Mouse (Mus musculus): ENCODE results near the gene Fbxo39. TPM values are rescaled to one million over a fixed set of nuclear protein-coding genes. Genes with fewer than 3 reads are reported as not detected.

The Fbxo39 gene
- not detected for total RNA-seq (2021)
- long read RNA-seq, experiment 1: 0 reads
- long read RNA-seq, experiment 2: 0 reads

DNA sequence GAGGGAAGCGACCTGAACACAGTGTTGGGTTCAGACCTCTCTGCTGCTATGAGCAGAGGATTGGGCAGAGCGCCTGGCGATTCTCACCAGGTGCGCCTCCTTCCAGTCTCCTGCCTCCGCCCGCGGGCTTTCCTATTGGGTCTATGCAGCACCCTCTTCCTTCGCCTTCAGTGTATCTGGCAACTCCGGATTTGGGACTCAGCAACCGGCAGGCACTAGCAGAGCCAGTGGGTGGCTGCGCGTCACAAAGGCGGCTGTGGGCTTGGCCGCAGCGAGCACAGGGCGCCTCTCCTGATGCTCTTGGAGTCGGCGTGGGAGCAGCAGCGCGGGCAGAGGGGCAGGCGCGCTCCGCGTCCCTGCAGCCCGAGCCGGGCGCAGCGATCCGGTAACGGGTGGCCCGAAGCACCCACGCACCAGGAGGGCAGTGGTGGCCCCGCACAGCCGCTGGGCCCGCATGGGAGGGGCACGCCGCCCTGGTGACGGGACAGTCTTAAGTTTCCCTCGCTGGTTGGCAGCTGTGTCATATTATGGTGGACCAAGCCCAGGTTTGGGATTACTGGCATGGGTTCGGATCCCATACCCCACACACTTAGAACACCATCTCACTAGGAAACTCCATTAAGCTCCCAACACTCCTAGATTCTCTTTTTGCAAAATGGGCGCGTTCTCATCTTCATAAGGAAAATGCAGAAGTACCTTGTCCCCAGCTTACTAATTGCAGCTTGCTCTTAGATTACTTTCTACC lies at the start of gene Fbxo39:
Gene Fbxo39 (plus strand): TSS at position 294 of the 745 bp plus-strand sequence.
- DNase-seq: no peak

DNA sequence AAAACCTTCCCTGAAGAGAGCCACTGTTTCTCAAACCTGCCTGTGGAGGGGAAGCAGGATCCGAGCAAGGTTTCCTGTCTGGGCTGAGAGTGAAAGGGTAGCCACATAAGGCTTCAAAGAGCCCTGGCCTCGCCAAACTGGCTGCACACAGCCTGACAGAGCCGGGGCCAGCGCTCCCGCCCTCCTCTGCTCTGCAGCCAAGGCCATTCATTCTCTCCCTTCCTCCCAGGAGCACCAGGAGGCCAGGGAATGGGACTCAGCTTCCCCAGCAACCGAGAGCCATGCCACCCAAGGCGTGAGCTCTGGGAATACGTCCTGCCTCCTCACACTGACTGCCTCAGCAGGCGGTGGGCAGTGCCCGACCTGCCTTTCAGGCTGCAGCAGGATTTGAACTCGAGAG lies 48.8 kb upstream of the Fbxo39 start:
- DNase-seq: peak; percentile 26

DNA sequence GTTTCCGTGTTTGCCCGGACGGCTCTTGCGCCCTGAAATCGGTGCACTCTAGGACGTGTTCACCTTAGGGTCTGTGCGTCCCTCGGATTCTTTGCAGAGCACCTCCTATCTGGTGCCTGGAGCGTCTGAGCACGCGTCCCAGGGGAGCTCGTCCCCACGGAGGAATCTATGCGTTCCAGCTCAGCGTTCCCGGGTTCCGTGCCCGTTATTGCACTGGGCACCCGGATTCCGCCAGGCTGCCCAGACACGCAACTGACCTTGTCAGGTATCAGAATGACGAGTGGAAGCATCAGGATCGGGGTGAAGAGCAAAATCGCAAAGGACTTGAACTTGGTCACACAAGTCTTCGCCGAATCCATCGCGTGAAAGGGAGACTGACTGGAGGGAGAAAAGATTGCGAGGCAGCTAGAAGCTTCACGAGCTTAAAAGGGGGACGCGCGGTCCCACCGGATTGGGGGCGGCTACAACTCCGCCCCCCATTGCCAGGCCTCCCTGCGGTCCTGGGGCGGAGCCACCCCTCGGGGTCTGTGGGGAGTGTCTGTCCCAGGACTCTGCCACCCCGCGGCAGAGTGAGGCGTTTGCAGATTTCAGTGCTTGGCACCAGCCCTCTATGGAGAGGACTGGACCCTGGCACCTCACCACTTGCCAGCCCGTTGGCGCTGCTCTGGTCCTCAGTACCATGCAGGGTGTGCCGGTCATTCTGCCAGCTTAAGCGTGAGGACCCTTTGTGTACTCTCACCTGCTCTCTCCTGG lies 47.9 kb upstream of the Fbxo39 start:
- DNase-seq: peak; percentile 48

DNA sequence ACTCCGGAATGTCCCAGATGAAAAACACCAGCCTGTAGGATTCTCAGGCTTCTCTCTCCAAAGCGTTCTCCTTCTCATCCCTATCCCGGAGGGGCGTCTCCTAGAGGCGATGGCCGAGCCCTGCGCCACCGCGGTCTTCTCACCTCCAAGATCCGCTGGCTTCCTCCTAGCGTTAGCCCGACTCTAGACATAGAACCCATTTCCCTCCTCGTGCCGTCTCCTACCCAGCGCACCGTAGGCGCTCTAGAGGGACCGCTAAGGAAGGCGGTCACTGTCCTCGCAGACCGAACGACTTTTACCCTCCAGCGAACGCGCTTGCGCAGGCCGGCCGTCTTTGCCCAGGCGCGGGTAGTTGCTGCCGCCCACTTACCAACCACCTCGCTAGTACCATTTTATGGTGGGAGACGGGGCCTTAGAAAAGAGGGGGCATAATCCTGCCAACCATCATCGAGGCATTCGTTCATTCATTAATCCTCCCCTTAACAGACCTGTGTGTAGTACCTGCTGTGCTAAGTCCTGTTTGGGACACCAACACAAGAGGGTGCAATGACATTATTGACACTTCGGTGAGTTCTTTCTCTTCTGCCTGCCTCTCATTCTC lies 47.2 kb upstream of the Fbxo39 start, which contains the start of gene Slc13a5:
Gene Slc13a5 (minus strand): TSS at position 263 of the 601 bp plus-strand sequence.
- peak; percentile 14 for DNase-seq

DNA sequence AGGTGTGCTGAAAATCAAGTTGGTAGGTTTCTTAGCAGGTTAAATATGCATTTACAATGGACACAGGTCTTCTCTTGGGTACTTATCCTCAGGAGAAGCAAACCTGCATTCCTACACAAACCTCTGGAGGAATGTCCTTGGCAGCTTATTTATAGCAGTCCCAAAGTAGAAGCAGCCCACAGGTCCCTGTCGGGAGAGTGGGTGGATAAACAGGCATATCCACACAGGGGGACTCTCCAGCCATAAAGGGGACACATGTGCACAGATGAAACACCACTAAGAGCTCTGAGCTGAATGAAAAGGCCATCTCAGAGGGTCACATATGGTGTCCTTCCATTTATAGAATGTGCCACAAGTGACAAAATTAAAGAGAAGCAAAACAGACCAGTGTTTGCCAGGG lies 42.5 kb upstream of the Fbxo39 start:
- DNase-seq: no peak

DNA sequence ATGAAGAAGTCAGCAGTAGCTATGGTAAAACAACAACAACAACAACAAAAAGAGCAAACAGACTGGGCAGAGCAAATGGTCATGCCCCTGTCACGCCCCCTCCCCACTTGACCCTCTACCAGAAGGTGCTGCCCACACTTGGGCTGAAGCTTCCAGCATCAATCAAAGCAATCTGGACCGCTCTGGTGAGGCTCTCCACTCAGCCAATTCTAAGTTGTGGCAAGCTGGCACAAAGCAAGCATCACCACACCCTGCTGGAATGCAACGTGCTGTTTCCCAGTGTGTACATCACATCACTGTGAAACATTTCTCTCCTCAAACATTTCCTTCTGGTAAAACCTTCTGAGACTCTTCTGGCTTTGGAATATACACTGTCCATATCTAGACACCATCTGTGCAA lies 40.9 kb upstream of the Fbxo39 start:
- DNase-seq: no peak

DNA sequence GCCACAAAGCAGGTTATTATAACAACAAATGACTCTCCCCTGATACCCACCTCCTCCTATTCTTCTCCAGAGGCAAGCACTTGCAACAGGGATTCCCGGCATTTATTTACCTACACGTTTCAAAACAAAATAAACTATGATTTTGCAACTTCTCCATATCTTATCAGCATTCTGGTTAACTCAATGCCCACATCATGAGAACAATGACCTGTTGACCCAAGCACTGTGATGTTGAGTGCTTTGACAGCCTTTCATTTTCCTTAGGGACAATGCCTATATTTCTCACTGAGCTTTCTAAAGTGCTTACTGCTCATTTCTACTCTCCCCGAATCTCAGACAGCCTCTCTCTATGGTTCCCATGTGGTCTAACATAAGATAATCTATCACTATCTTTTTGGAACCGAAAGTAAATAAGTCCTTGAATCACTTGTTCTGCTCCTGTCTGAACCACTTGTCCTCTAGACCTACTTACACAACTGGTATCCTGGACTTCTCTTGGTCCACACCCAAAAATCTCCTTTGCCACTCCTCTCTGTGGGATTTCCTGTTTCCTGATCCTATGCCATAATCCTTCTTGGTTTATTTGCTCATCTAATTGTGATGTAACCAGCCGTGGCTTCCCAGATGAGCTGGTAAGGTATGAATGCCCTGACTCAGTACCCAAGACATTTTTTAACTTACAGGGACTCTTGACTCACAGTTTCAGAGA lies 32.9 kb upstream of the Fbxo39 start:
- DNase-seq: no peak

DNA sequence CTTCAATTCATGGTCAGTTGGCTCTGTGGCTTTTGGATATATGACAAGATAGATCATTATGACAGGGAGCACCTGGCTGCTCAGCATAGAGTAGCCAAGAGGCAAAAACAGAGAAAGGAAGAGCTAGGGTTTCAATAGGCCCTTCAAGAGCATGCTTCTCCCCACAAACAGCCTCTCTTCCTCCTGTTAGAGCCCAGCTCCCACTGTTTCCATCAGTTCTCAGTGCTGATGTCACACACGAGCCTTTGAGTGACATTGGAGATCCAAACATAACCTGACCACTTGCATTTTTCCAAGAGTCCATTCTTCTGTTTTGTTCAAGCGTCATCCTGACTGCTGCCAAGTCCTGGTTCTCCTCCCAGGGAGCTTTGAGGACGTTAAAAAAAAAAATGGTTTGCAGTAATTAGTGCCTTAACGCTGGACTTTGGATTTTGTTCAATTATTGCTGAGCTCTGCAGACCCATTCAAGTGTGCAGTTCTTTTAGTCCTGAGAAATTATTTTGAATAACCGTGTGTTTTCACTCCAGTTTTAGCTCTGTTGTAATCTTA lies 32.3 kb upstream of the Fbxo39 start:
- no peak for DNase-seq

DNA sequence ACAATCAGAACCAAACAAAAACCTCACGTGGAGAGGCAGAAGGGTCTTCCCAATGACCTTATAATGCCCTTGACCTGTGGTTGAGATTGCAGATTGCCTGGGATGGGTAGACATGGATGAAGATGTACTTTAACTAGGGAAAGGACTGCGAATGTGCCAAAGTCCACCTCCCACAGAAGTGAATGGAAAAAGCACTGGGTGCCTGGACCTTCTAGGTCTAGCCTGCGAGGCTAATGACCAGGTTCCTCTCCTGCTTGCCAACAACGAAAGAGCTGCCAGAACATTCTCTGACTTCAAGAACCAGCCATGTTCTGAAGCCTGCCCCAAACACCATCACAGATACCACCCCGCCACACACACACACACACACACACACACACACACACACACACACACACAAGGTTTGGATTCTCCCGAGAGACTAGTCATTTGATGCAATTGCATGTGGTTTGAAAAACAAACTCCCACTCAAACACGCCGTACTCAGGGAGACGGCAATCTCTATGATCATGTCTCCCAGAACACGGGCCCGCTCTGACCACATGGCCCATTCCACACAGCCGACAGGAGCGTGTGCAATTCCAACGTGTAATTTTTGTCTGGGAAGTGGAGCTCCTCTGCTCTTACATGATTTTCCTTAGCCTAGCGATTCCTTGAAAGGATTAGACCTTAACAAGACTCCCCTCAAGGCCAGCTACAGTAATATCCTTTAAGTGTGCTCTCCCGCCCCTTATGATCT lies 30.6 kb upstream of the Fbxo39 start:
- no peak for DNase-seq

DNA sequence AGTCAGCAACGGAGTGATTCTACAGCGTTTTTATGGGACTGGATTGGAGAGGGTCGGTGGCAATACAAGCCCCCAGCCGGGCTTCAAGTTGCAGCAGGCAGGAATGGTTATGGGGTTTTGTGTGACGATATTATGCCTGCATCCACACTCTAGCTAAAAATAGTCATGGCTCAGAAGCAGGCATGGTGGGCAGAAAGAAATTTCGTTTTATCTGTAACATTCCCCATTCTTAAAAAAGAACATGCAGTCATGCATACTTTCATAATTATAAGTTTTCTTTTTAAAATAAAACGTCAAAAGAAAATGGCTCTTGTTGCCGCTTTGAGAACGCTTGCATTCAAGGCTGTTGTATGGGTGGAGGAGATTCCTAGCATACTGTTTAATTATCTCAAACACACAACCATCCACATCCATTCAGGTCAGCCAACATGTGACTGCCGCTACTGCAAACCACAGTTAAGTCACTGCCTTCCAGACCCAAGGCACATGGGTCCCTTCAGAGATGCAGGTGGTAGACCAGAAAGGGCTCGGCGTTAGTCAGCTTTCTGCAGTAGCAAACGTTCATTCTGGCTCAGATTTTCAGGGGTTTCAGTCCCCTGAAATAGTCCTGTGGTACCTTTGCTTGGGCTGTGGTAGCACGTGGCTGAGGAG lies 29.6 kb upstream of the Fbxo39 start:
- DNase-seq: no peak

DNA sequence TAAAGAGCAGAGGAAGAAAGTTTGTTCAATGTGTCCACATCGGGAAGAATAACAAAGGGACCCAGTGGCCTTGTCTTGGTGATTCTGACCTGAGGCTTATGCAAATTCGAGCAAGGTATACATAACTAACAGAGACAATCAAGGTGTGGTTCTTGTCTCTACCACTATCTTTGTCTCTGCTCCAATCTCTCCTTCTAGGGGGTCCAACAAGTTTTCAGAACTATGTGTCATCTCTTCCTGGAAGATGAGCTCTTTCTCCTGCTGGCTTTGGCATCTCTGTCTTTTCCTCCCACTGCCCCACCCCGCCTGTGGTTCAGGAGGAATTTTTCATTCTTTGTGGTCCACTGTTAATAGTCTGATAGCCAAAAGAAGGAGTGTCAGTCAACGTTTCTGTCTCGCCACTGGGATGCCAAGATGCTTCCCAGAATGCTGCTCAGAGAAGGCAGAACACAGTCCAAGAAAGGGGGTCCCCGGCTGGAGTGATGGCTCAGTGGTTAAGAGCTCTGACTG lies 28.2 kb upstream of the Fbxo39 start:
- DNase-seq: no peak

DNA sequence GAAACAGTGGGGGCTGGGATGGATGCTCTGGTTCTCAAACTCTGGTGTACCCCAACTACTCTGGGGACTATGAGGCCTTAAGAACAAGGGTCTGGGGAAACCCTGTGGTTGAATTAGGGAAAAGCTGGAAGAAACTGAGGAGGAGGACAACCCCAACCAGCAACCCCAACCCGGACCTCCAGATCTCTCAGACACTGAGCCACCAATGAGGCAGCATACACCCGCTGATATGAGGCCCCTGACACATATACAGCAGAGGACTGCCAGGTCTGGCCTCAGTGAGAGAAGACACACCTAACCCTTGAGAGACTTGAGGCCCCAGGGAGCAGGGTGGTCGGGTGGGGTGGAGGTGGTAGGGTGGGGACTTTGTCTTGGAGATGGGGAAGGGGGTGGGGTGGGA lies 27.6 kb upstream of the Fbxo39 start:
- no peak for DNase-seq

DNA sequence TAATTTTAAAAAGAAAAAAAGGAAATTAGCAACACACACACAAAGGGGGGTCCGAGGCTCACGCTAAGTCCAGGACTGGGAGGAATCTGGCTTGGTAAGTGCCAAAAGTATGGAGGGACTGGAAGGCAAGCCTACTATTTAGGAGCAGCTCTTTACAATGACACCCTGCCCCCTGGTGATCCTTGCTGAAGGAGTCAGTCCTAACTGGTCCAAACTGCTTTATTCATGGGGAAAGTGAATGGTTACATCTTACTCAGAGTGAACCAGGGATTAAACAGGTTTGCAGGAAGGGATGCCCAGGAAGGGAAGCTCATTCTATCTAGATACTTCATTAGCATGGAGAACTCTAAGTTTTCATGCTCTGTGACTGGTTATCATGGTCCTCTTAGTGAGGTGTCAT lies 27.1 kb upstream of the Fbxo39 start:
- DNase-seq: no peak

DNA sequence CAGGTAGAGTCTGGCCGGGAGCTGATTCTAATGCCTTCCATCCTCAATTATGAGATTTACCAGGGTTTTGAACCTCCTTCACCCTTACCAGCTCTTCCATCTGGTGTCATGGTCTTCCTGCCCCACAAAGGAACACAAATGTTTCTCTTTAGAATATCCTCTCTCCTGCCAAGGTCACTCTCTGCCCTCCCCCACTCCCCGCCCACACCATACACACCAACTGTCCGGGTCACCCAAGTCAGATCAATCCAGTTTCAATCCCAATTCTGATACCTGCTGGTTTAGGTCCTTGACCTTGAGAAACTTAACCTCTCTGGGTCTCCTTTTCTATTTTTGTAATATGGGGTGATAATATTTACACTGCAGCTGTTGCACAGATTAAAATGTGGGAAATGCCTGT lies 26.7 kb upstream of the Fbxo39 start:
- no peak for DNase-seq

DNA sequence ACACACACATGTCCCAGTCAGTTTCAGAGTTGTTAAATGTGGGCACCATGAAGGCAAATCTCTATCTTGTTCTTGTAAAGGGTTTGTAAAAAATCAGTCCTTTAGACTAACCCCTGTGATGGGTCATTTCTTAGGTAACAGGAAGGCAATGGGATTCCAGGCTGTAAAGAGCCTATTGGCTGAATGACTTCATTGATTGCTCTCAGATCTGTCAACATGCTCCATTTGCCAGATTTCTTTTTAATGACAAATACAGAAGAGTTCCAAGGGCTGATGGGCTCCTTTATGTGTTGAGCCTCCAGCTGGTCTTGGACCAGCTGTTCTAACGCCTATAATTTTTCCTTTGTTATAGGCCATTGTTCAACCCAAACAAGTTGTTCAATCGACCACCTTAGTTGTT lies 21.1 kb upstream of the Fbxo39 start:
- no peak for DNase-seq

DNA sequence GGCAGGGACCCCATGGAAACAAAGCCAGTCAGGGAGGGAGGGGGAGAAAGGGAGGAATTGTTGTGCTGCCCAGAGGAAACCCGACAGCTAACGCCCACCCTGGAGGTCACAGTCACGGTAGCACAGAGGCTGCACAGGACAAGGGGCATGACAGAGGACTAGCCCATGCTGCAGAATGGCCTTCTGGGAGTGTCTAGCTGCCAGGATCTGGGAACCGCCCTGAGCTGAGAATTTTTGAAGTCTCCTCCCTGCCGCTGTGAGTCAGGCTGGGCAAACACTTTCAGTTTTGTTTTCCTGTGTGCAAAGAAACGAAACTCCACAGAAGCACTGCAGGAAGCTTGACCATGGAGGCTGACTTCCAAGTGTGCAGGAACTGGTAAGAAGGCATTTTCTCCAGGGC lies 12.9 kb upstream of the Fbxo39 start, which contains the start of gene Xaf1:
Gene Xaf1 (plus strand): TSS at position 296 of the 400 bp plus-strand sequence.
- DNase-seq: peak; percentile 43

DNA sequence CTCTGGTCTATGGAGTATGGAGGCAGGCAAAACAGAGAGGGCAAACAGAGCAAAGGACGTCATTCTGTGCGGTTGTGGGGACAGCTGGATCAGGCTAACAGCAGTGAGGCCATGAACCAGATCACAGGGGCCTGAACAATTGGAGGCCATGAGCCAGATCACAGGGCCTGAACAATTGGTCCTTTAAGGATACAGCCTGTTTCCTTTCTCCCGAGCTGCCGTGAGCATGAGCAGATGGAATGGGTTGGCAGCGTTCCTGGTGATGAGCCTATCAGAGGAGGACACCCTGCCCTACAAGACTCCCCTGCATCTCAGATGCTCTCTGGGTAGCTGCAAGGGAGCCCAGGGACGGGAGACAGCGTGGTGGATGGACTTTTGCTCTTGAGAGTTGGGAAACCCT lies 12.0 kb upstream of the Fbxo39 start:
- peak; percentile 61 for DNase-seq

DNA sequence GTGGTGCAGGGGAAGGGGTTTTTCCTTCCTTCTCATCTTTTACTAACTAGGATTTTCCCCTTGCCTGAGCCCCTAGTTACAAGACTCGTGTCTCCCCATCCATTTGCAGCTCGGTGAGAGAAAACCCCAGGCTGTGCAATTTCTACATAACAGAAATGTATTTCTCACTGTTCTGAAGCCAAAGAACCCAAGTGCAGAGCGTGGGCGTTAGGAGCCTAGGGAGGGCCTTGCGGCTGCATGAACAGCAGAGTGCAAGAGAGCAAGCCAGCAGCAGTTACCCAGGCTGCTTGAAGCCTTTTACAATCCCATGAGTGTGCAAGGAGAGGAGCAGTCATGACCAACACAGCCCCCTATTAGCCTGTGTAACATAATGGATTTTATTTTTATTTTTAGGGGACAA lies 6.8 kb upstream of the Fbxo39 start:
- DNase-seq: no peak

DNA sequence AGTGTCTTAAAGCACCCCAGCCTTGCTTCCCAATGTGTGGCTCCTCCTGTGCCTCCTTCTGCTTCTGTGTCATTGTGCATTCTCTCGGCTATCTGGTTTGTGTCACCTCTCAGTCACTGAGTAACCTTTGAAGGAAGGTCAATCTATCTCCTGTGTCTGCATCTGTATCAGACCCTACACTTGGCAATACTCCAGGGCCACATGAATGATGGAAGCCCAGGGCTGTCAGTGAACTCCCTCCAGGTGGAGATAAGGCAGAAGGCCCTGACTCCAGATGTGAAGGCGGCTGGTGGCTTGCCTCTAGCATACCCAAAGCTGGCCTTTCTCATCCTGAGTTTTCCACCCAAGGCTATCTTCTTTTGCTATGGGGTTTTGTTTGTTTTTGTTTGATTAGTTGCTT lies 5.3 kb upstream of the Fbxo39 start:
- no peak for DNase-seq

DNA sequence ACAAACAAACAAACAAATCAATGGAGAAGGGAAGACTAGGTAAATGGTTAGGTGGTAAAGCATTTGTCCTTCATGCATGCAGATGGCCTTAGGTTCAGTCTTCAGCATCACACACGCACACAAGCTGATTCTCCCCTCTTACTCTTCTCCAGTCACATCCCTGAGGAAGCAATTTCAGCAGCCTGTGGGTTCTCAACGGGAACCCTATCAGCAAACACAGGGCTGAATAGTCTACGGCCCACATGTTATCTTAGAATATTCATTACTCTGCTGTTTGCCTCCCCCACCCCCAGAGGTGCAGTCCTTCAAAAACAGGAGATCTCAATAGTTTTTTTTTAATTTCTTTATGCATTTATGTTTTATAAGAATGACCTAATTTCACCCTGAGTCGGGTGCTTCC lies 3.8 kb upstream of the Fbxo39 start:
- DNase-seq: no peak
